Mouse (Mus musculus) liver, embryonic 15.5 days (tissue): ENCODE measurements at regions not wholly inside any gene's neighbourhood (a gene's known extent, or its start where the extent isn't known, plus 50 kb on each side); places are given as distances from the start of the nearest gene placed in this dataset.

ENCODE experiments used
- ATAC-seq: fragments of 200-750 bp; cut with Nextera tagmentation; 2 replicates; pipeline ENCODE4 v1.8.0; 2017; ENCODE audit warnings: moderate number of reproducible peaks, mild to moderate bottlenecking, moderate library complexity; ENCODE audit not compliant: insufficient read depth
- H3K27ac ChIP-seq: fragments of 300-500 bp; sonication (generic); replicated peaks from 2 replicates; pipeline ENCODE4 v1.5.1; 2015; ENCODE audit warnings: mild to moderate bottlenecking, inconsistent platforms
- H3K27me3 ChIP-seq: fragments of 300-500 bp; sonication (generic); 2 replicates; pipeline ENCODE4 v1.6.1; 2015; ENCODE audit warnings: mild to moderate bottlenecking, inconsistent platforms
- H3K36me3 ChIP-seq: fragments of 300-500 bp; sonication (generic); replicated peaks from 2 replicates; pipeline ENCODE4 v1.6.1; 2015; ENCODE audit warnings: moderate library complexity, mild to moderate bottlenecking, inconsistent platforms
- H3K4me1 ChIP-seq: fragments of 300-500 bp; sonication (generic); replicated peaks from 2 replicates; pipeline ENCODE4 v1.6.1; 2015; ENCODE audit warnings: inconsistent platforms
- H3K4me2 ChIP-seq: fragments of 300-500 bp; sonication (generic); 2 replicates; pipeline ENCODE4 v1.6.1; 2015; ENCODE audit warnings: moderate library complexity, mild to moderate bottlenecking, inconsistent platforms
- H3K4me3 ChIP-seq: fragments of 300-500 bp; sonication (generic); replicated peaks from 2 replicates; pipeline ENCODE4 v1.5.1; 2015; ENCODE audit warnings: mild to moderate bottlenecking, inconsistent platforms
- H3K9ac ChIP-seq: fragments of 300-500 bp; sonication (generic); 2 replicates; pipeline ENCODE4 v1.6.1; 2015; ENCODE audit warnings: moderate library complexity, mild to moderate bottlenecking, inconsistent platforms
- H3K9me3 ChIP-seq: fragments of 300-500 bp; sonication (generic); replicated peaks from 2 replicates; pipeline ENCODE4 v1.6.1; 2016; ENCODE audit warnings: inconsistent platforms
- WGBS: fragments of 180-500 bp; shearing (Covaris S2); methylation state at CpG from one replicate; pipeline ENCODE4 v1.1.7; 2015; ENCODE audit warnings: mixed read lengths; ENCODE audit not compliant: insufficient replicate concordance; 5-methylcytosine and 5-hydroxymethylcytosine counted together

GRCm38 (mm10) chrX:11720517-11720916 is 392.9 kb downstream of the H2al1j start:
- whole genome bisulfite sequencing: 77% methylated on average over 7 of the region's 7 CpGs
- ATAC-seq: no peak
- no peaks in the 10 kb centered on the region for H3K4me1 ChIP-seq

GRCm38 (mm10) chrX:11722730-11723129 is 395.1 kb downstream of the H2al1j start:
- H3K27ac ChIP-seq: no peak overlapping the region
- 33% methylated on average over 4 of the region's 4 CpGs for WGBS
- no peaks in the 10 kb centered on the region for H3K36me3 ChIP-seq
- H3K9me3 ChIP-seq: no peaks in the 10 kb centered on the region
- H3K9ac ChIP-seq: no peak overlapping the region
- no peak for ATAC-seq
- H3K27me3 ChIP-seq: no peaks in the 10 kb centered on the region
- H3K4me2 ChIP-seq: no peak overlapping the region
- no peak overlapping the region for H3K4me3 ChIP-seq
- H3K4me1 ChIP-seq: no peaks in the 10 kb centered on the region

More at GRCm38 (mm10) chrX:11720517-11720916, 392.9 kb downstream of the H2al1j start:
- Histone ChIP-seq H3K9me3 (no peaks in the 10 kb centered on the region), H3K27ac (no peak overlapping the region), H3K4me2 (no peak overlapping the region), H3K27me3 (no peaks in the 10 kb centered on the region), H3K36me3 (no peaks in the 10 kb centered on the region), H3K9ac (no peak overlapping the region), H3K4me3 (no peak overlapping the region)

GRCm38 (mm10) chrX:11724718-11725117 is 397.1 kb downstream of the H2al1j start:
- no peak overlapping the region for H3K4me3 ChIP-seq
- H3K9ac ChIP-seq: no peak overlapping the region
- no peak for ATAC-seq
- H3K9me3 ChIP-seq: no peaks in the 10 kb centered on the region
- no peak overlapping the region for H3K27ac ChIP-seq
- H3K36me3 ChIP-seq: no peaks in the 10 kb centered on the region
- H3K27me3 ChIP-seq: no peaks in the 10 kb centered on the region
- WGBS: 71% methylated on average over 8 of the region's 8 CpGs
- H3K4me2 ChIP-seq: no peak overlapping the region
- no peaks in the 10 kb centered on the region for H3K4me1 ChIP-seq

GRCm38 (mm10) chrX:11726524-11727231 is 399.1 kb downstream of the H2al1j start:
- no peak for ATAC-seq
- Histone ChIP-seq H3K27me3 (peaks cover 1% of the 10 kb centered on the region; the same call in 1 of the 2 replicates), H3K4me1 (no peaks in the 10 kb centered on the region), H3K36me3 (no peaks in the 10 kb centered on the region), H3K9me3 (no peaks in the 10 kb centered on the region), H3K9ac (no peak overlapping the region), H3K4me3 (no peak overlapping the region), H3K27ac (no peak overlapping the region), H3K4me2 (no peak overlapping the region)
- WGBS: 44% methylated on average over 8 of the region's 8 CpGs

GRCm38 (mm10) chrX:11728481-11728880 is 400.9 kb downstream of the H2al1j start:
- no peak overlapping the region for H3K9ac ChIP-seq
- no peak for ATAC-seq
- H3K36me3 ChIP-seq: no peaks in the 10 kb centered on the region
- no peak overlapping the region for H3K4me2 ChIP-seq
- peaks cover 3% of the 10 kb centered on the region; the same call in 1 of the 2 replicates for H3K27me3 ChIP-seq
- H3K4me3 ChIP-seq: no peak overlapping the region
- 72% methylated on average over 4 of the region's 4 CpGs for WGBS
- H3K27ac ChIP-seq: no peak overlapping the region
- no peaks in the 10 kb centered on the region for H3K4me1 ChIP-seq
- H3K9me3 ChIP-seq: no peaks in the 10 kb centered on the region

GRCm38 (mm10) chrX:11729992-11730391 is 402.4 kb downstream of the H2al1j start:
- 54% methylated on average over 6 of the region's 6 CpGs for WGBS
- H3K9me3 ChIP-seq: no peaks in the 10 kb centered on the region

GRCm38 (mm10) chrX:11732371-11732770 is 404.7 kb downstream of the H2al1j start:
- Histone ChIP-seq H3K4me1 (no peaks in the 10 kb centered on the region), H3K27me3 (peaks cover 3% of the 10 kb centered on the region; the same call in 1 of the 2 replicates), H3K9ac (no peak overlapping the region), H3K36me3 (no peaks in the 10 kb centered on the region), H3K9me3 (no peaks in the 10 kb centered on the region), H3K4me3 (no peak overlapping the region), H3K4me2 (no peak overlapping the region), H3K27ac (no peak overlapping the region)
- no peak for ATAC-seq
- WGBS: 69% methylated on average over 2 of the region's 2 CpGs

More at GRCm38 (mm10) chrX:11729992-11730391, 402.4 kb downstream of the H2al1j start:
- Histone ChIP-seq H3K4me1 (no peaks in the 10 kb centered on the region), H3K27ac (no peak overlapping the region), H3K36me3 (no peaks in the 10 kb centered on the region), H3K9ac (no peak overlapping the region), H3K4me2 (no peak overlapping the region), H3K4me3 (no peak overlapping the region), H3K27me3 (peaks cover 3% of the 10 kb centered on the region; the same call in 1 of the 2 replicates)
- ATAC-seq: no peak

- no peak overlapping the region for H3K4me3 ChIP-seq
- ATAC-seq: no peak
- no peak overlapping the region for H3K4me2 ChIP-seq
- no peaks in the 10 kb centered on the region for H3K4me1 ChIP-seq
- no peaks in the 10 kb centered on the region for H3K36me3 ChIP-seq
- H3K27me3 ChIP-seq: peaks cover 3% of the 10 kb centered on the region; the same call in 1 of the 2 replicates
- H3K9ac ChIP-seq: no peak overlapping the region
- H3K27ac ChIP-seq: no peak overlapping the region
- no peaks in the 10 kb centered on the region for H3K9me3 ChIP-seq
- 53% methylated on average over 27 of the region's 27 CpGs for WGBS
Observed at GRCm38 (mm10) chrX:11734505-11735435, 407.1 kb downstream of the H2al1j start.

- peaks cover 3% of the 10 kb centered on the region; the same call in 1 of the 2 replicates for H3K27me3 ChIP-seq
- WGBS: 59% methylated on average over 17 of the region's 17 CpGs
- no peak overlapping the region for H3K4me2 ChIP-seq
- H3K36me3 ChIP-seq: no peaks in the 10 kb centered on the region
- H3K4me1 ChIP-seq: no peaks in the 10 kb centered on the region
- H3K9me3 ChIP-seq: no peaks in the 10 kb centered on the region
- H3K4me3 ChIP-seq: no peak overlapping the region
- no peak overlapping the region for H3K27ac ChIP-seq
- H3K9ac ChIP-seq: no peak overlapping the region
- no peak for ATAC-seq
Observed at GRCm38 (mm10) chrX:11735516-11736170, 408.0 kb downstream of the H2al1j start.

- Histone ChIP-seq H3K36me3 (no peaks in the 10 kb centered on the region), H3K9ac (no peak overlapping the region), H3K9me3 (no peaks in the 10 kb centered on the region), H3K4me2 (no peak overlapping the region), H3K27me3 (peaks cover 3% of the 10 kb centered on the region; the same call in 1 of the 2 replicates), H3K27ac (no peak overlapping the region), H3K4me1 (no peaks in the 10 kb centered on the region), H3K4me3 (no peak overlapping the region)
- 80% methylated on average over 3 of the region's 3 CpGs for WGBS
- no peak for ATAC-seq
Observed at GRCm38 (mm10) chrX:11736481-11736880, 408.9 kb downstream of the H2al1j start.

GRCm38 (mm10) chrX:11739565-11739964 is 411.9 kb downstream of the H2al1j start:
- ATAC-seq: no peak
- H3K9me3 ChIP-seq: no peaks in the 10 kb centered on the region
- no peaks in the 10 kb centered on the region for H3K27me3 ChIP-seq
- H3K4me2 ChIP-seq: no peak overlapping the region
- H3K27ac ChIP-seq: no peak overlapping the region
- H3K36me3 ChIP-seq: no peaks in the 10 kb centered on the region
- H3K4me3 ChIP-seq: no peak overlapping the region
- H3K4me1 ChIP-seq: no peaks in the 10 kb centered on the region
- WGBS: 52% methylated on average over 7 of the region's 7 CpGs
- H3K9ac ChIP-seq: no peak overlapping the region
